1 mouse cellular context compared by ENCODE assay signal in the genomic region with DNA sequence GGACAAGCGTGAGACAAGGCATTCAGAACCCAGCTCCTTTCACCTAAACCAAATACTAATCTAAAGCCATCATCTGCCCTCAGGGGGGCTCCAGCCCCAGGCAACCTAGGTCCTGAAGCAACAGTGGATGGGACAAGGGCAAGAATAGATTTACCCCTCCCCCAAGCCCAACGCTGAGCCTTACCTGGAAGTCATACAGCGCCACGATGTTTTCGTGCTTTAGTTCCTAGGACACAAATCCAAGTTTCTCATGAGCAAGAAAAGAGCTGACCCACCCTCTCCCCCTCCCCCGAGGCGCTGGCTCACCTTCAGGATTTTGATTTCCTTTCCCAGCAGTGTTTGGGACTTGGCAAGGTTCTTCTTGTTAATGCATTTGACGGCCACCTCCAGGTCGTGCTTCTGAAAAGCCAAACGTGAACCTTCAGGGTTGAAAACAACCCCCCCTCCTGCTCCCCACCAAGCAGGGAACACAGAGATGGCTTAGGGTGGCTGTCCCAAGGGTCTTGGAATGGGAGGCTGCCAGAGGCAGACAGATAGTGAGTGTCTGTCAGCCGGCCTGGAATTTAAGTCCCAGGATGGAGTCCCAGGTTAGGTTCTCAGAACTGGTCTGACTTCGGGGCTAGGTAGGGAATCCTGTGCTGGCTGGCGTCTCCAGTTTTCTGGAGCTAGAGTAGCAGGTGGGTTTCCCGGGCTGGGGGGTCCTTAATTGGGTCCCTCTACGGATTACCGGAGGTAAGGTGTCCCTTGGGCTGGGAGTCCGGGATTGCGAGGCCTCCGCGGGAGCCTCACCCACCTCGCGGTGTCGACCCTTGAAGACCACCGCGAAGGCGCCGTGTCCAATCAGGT.
TF ChIP-seq lines count a peak whose summit lies in the region.

No protein-coding gene starts in this region.

TF ChIP-seq in CH12.LX, 34 proteins besides CTCF, POLR2A, EP300 and RAD21:
- TF ChIP-seq UBTF (IDR thresholded peaks at IDR 0.05; ENCODE audit: low read depth, low read length) (no peak), SMC3 (IDR thresholded peaks at IDR 0.05; ENCODE audit: low read depth, low read length) (no peak), USF2 (conservative IDR thresholded peaks at IDR 0.05; ENCODE audit: low read depth, low read length) (no peak), ZKSCAN1 (IDR thresholded peaks at IDR 0.05; ENCODE audit: borderline replicate concordance, low read depth, low read length) (no peak), JUND (conservative IDR thresholded peaks at IDR 0.05; ENCODE audit: low read depth, low read length) (no peak)
